Mouse (Mus musculus): ENCODE data around the gene Ppia.
"Not testable (repeated sequence)": the region's sequence is repeated elsewhere in the genome, so short reads cannot be mapped to it uniquely, and the experiment has no call there.

- TF ChIP-seq CTCF (IDR thresholded peaks at IDR 0.05; ENCODE audit: low read depth, low read length); POLR2A (IDR thresholded peaks at IDR 0.05; ENCODE audit: insufficient read depth, low read length): not testable (repeated sequence)
Observed at GRCm38 (mm10) chr11:6410755-6411154, 4.5 kb upstream of the Ppia start.

All from ES-Bruce4 (cell line).